Mouse (Mus musculus): ENCODE data around the gene Caly. TPM values are rescaled to one million over a fixed set of nuclear protein-coding genes. Genes with fewer than 3 reads are reported as not detected.

Gene Caly
- total RNA-seq, 1 experiment: not detected

DNA sequence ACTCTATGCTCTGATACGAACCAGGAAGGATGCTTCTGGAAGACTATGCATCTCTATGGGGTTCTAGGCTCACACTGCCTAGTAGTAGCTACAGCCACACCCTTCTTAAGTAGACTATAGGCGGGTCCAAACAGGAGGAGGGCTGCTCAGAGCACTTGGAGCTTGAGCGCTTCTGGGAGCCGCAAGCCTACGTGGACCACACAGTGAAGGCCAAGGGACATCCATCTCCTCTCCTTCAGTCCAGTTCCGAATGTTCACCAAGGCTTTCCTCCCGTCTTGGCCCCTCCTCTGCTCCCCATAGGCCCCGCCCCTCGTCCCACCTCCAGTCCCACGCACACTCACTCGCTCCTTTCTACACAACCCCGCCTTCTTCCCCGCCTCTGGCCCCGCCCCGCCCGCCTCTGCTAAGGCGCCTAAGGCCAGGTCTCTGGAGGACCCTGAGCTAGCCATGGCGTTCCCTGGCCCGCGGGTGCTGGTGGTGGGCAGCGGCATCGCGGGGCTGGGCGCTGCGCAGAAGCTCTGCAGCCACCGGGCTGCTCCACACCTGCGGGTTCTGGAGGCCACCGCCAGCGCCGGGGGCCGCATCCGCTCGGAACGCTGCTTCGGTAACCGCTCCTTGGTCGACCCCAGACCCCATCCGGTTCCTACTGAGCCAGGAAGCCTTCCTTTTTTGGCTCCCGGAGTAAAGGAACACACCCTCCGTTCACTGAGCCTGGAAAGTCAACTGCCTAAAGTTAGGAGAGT, 43.1 kb upstream of the Caly start:
- Histone ChIP-seq H3K4me3 (ENCODE audit: insufficient read depth in 1 of 2, low read depth in 1 of 2, low read length in 2 of 2, poor library complexity in 1 of 2, severe bottlenecking in 1 of 2) (peak overlapping the region; percentile 85 to 90), H3K9ac (ENCODE audit: insufficient read depth, low read depth, low read length, poor library complexity, severe bottlenecking) (peak overlapping the region; percentile 88), H3K4me1 (ENCODE audit: control insufficient read depth in 2 of 2, insufficient read depth in 2 of 2, low read length in 2 of 2, poor library complexity in 1 of 2) (peaks cover 0 to 17% of the 10 kb centered on the region in 2 experiments; a peak in 1 of 4 replicates), H3K36me3 (ENCODE audit: control insufficient read depth, insufficient read depth, low read length, poor library complexity, severe bottlenecking) (peaks cover 1% of the 10 kb centered on the region; the same call in 1 of the 2 replicates), H3K27ac (ENCODE audit: insufficient read depth, low read depth, low read length, poor library complexity, severe bottlenecking) (no peak overlapping the region), H3K9me3 (ENCODE audit: control insufficient read depth, insufficient read depth, low read depth, low read length) (no peaks in the 10 kb centered on the region)
- no peak for TF ChIP-seq MAFK (IDR thresholded peaks at IDR 0.05; ENCODE audit: insufficient read depth, low read depth, low read length)
- no peak for TF ChIP-seq ZNF384 (IDR thresholded peaks at IDR 0.05; ENCODE audit: low read depth, low read length)
- TF ChIP-seq HCFC1 (IDR thresholded peaks at IDR 0.05; ENCODE audit: borderline replicate concordance, insufficient read depth, low read length): no peak
- TF ChIP-seq ZC3H11A (IDR thresholded peaks at IDR 0.05; ENCODE audit: borderline replicate concordance, low read depth, low read length): no peak
- TF ChIP-seq CHD2 (IDR thresholded peaks at IDR 0.05; ENCODE audit: low read depth, low read length): no peak
- in situ Hi-C loops (cut with MboI; ENCODE audit: low sequenced_read_pairs in 2 of 2, unreplicated experiment in 2 of 2): no loop called here
- peak; percentile 92 for DNase-seq (ENCODE audit: low read depth, low spot score)

DNA sequence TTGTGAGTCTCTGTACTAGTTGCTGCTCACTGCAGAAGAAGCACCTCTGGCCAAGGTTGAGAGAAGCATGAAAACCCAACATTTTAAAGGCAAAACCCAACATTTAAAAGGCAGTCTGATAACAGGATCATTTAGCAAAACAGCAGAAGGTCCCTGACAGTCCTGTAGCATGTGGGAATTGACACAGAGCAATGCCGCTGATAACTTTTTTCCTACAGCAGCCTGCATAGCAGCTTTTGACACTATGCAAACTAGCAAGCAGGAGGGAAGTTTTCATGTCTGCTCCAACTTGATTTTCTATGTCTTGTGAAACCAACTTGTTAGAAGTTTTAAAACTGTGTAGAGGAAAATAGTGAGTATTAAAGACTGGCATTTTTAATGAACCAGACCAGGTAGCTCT, 42.0 kb upstream of the Caly start:
- Histone ChIP-seq H3K4me1 (ENCODE audit: control insufficient read depth in 2 of 2, insufficient read depth in 2 of 2, low read length in 2 of 2, poor library complexity in 1 of 2) (peaks cover 0 to 17% of the 10 kb centered on the region in 2 experiments; a peak in 1 of 4 replicates), H3K27ac (ENCODE audit: insufficient read depth, low read depth, low read length, poor library complexity, severe bottlenecking) (no peak overlapping the region), H3K9ac (ENCODE audit: insufficient read depth, low read depth, low read length, poor library complexity, severe bottlenecking) (no peak overlapping the region), H3K36me3 (ENCODE audit: control insufficient read depth, insufficient read depth, low read length, poor library complexity, severe bottlenecking) (no peaks in the 10 kb centered on the region; the same call in 1 of the 2 replicates), H3K9me3 (ENCODE audit: control insufficient read depth, insufficient read depth, low read depth, low read length) (no peaks in the 10 kb centered on the region), H3K4me3 (ENCODE audit: insufficient read depth in 1 of 2, low read depth in 1 of 2, low read length in 2 of 2, poor library complexity in 1 of 2, severe bottlenecking in 1 of 2) (no peak overlapping the region)
- TF ChIP-seq ZNF384 (IDR thresholded peaks at IDR 0.05; ENCODE audit: low read depth, low read length): no peak
- no peak for TF ChIP-seq MAFK (IDR thresholded peaks at IDR 0.05; ENCODE audit: insufficient read depth, low read depth, low read length)
- in situ Hi-C loops (cut with MboI; ENCODE audit: low sequenced_read_pairs in 2 of 2, unreplicated experiment in 2 of 2): no loop called here
- no peak for DNase-seq (ENCODE audit: low read depth, low spot score)

DNA sequence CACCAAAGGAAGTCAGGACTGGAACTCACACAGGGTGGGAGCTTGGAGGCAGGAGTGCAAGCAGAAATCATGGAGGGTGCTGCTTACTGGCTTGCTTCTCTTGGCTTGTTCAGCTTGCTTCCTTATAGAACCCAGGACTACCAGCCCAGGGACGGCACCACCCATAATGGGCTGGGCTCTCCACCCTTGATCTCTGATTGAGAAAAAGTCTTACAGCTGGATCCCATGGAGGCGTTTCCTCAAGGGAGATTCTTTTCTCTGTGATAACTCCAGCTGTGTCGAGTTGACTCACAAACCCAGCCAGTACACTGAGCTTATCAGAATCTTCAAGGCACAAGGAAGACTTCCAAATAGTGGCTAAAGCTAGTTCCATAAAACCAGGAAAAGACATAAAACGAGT, 40.4 kb upstream of the Caly start:
- Histone ChIP-seq H3K9ac (ENCODE audit: insufficient read depth, low read depth, low read length, poor library complexity, severe bottlenecking) (no peak overlapping the region), H3K27ac (ENCODE audit: insufficient read depth, low read depth, low read length, poor library complexity, severe bottlenecking) (no peak overlapping the region), H3K4me1 (ENCODE audit: control insufficient read depth in 2 of 2, insufficient read depth in 2 of 2, low read length in 2 of 2, poor library complexity in 1 of 2) (peaks cover 0 to 17% of the 10 kb centered on the region in 2 experiments; a peak in 1 of 4 replicates), H3K4me3 (ENCODE audit: insufficient read depth in 1 of 2, low read depth in 1 of 2, low read length in 2 of 2, poor library complexity in 1 of 2, severe bottlenecking in 1 of 2) (no peak overlapping the region), H3K36me3 (ENCODE audit: control insufficient read depth, insufficient read depth, low read length, poor library complexity, severe bottlenecking) (no peaks in the 10 kb centered on the region; the same call in 1 of the 2 replicates), H3K9me3 (ENCODE audit: control insufficient read depth, insufficient read depth, low read depth, low read length) (no peaks in the 10 kb centered on the region)
- TF ChIP-seq ZNF384 (IDR thresholded peaks at IDR 0.05; ENCODE audit: low read depth, low read length): no peak
- TF ChIP-seq CHD2 (IDR thresholded peaks at IDR 0.05; ENCODE audit: low read depth, low read length): no peak
- TF ChIP-seq MAFK (IDR thresholded peaks at IDR 0.05; ENCODE audit: insufficient read depth, low read depth, low read length): no peak
- TF ChIP-seq HCFC1 (IDR thresholded peaks at IDR 0.05; ENCODE audit: borderline replicate concordance, insufficient read depth, low read length): no peak
- TF ChIP-seq ZC3H11A (IDR thresholded peaks at IDR 0.05; ENCODE audit: borderline replicate concordance, low read depth, low read length): no peak
- no peak for DNase-seq (ENCODE audit: low read depth, low spot score)
- in situ Hi-C loops (cut with MboI; ENCODE audit: low sequenced_read_pairs in 2 of 2, unreplicated experiment in 2 of 2): no loop called here

DNA sequence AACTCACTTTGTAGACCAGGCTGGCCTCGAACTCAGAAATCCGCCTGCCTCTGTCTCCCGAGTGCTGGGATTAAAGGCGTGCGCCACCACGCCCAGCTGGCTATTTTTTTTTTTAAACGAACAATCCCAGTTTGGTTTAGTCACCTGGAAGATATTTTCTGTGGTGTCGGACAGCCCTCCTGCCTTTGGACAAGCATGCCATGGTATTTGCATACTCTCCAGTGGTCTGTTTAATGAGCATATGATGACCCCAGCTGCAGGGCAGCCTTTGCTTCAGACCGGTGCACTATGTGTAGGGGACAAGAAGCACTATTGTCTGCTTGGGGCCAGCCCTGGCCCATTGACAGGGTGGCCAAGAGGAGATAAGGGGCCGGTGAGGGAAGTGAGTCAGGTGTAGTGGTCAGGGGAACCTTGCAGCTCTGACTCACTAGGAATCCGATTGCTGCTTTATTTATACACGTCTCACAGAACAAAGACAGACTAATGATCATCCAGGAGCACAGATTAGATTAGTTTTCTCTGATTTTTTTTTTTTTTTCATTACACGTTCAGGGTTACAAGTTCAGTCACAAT, 39.1 kb upstream of the Caly start:
- H3K36me3 ChIP-seq (ENCODE audit: control insufficient read depth, insufficient read depth, low read length, poor library complexity, severe bottlenecking): no peaks in the 10 kb centered on the region
- peaks cover 1 to 14% of the 10 kb centered on the region in 2 experiments; a peak in 1 of 4 replicates for H3K4me1 ChIP-seq (ENCODE audit: control insufficient read depth in 2 of 2, insufficient read depth in 2 of 2, low read length in 2 of 2, poor library complexity in 1 of 2)
- no peak for DNase-seq (ENCODE audit: low read depth, low spot score)
- H3K9ac ChIP-seq (ENCODE audit: insufficient read depth, low read depth, low read length, poor library complexity, severe bottlenecking): no peak overlapping the region
- TF ChIP-seq ZNF384 (IDR thresholded peaks at IDR 0.05; ENCODE audit: low read depth, low read length) (no peak), HCFC1 (IDR thresholded peaks at IDR 0.05; ENCODE audit: borderline replicate concordance, insufficient read depth, low read length) (no peak), CHD2 (IDR thresholded peaks at IDR 0.05; ENCODE audit: low read depth, low read length) (no peak), MAFK (IDR thresholded peaks at IDR 0.05; ENCODE audit: insufficient read depth, low read depth, low read length) (no peak), ZC3H11A (IDR thresholded peaks at IDR 0.05; ENCODE audit: borderline replicate concordance, low read depth, low read length) (no peak)
- in situ Hi-C loops (cut with MboI; ENCODE audit: low sequenced_read_pairs in 2 of 2, unreplicated experiment in 2 of 2): no loop called here
- no peak overlapping the region for H3K4me3 ChIP-seq (ENCODE audit: insufficient read depth in 1 of 2, low read depth in 1 of 2, low read length in 2 of 2, poor library complexity in 1 of 2, severe bottlenecking in 1 of 2)
- H3K9me3 ChIP-seq (ENCODE audit: control insufficient read depth, insufficient read depth, low read depth, low read length): no peaks in the 10 kb centered on the region
- H3K27ac ChIP-seq (ENCODE audit: insufficient read depth, low read depth, low read length, poor library complexity, severe bottlenecking): no peak overlapping the region

Data from ES-E14 (cell line).